Mouse (Mus musculus) embryonic fibroblast, embryonic 13.5 days (primary cell): ENCODE measurements at regions not wholly inside any gene's neighbourhood (a gene's known extent, or its start where the extent isn't known, plus 50 kb on each side); places are given as distances from the start of the nearest gene placed in this dataset.

Source experiments
- CTCF ChIP-seq: IDR thresholded peaks from 2 replicates; pipeline ENCODE4 v1.5.1; 2011; ENCODE audit warnings: mild to moderate bottlenecking, control low read depth, low read length, moderate library complexity, borderline replicate concordance; ENCODE audit not compliant: insufficient read depth
- POLR2A ChIP-seq: IDR thresholded peaks from 2 replicates; pipeline ENCODE4 v1.6.1; 2011; ENCODE audit warnings: low read depth, mild to moderate bottlenecking, control low read depth, low read length, moderate library complexity

DNA sequence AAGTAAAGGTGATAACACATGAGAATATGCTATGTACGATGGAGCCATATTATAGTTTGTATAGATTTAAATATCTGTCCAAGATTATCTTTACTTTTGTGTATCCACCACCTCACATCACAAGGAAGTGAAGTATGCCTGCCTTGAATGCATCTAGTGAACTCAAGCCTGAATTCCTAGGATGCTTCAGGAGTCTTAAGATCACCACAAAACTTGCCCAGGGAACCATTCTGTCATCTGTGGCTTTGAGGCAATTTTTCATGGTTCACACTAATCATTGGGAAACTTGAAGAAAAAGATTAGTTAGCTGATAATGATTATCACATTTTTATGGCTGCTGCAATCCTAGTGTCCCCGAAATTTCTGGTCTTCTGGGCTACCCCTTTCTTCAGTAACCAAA is 288.5 kb upstream of the BC052040 start:
- TF ChIP-seq POLR2A (no peak), CTCF (no peak)
